Mouse (Mus musculus) heart, postnatal 25 days (tissue): Measurements from ENCODE around the gene Hinfp. TPM values are rescaled to one million over a fixed set of nuclear protein-coding genes. Genes with fewer than 3 reads are reported as not detected.
A peak's percentile ranks its signal among the peaks of the same experiment; 100 is the strongest.

ENCODE experiments used
- DNase-seq: peaks from one replicate; pipeline ENCODE4 v3.0.0; 2022; ENCODE audit warnings: low spot score
- intact Hi-C: fragments of 180-260 bp; cut with DNase I; formaldehyde crosslinking; loops from one replicate; pipeline ENCODE4 v1.15.1; 2025
- microRNA-seq: library from miRNA; unstranded; fragments of <30 nt; microRNA quantifications from one replicate; pipeline ENCODE4 v1.2.0, GENCODE M21; 2022
- total RNA-seq, 2 experiments: library from RNA; stranded (reverse); gene quantifications; 2 replicates each; pipeline ENCODE4 v1.2.3; 2021

Hinfp gene
- total RNA-seq, 2 experiments from 2014 or later: 7.9 to 12.7 TPM

DNA sequence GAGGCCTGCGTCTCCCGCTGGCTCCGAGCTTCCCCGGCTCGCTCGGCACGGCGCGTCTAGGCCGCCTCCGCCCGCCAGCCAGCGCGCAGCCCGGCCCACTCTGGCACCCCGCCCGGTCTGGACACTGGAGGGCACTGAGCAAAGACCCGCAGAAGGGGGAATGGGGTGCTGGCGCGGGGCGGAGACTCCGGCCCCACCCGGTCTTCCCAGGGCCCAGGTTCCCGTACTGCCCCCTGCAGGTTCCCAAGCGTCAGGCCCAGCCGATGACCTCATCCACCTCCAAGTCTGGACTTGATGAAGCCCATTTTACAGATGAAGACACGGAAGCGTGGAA is 37.5 kb downstream of the Hinfp start:
- intact Hi-C loops: loop anchor here (10.0 kb wide), 1 partner anchor 283 kb away; no protein-coding TSS in a partner anchor
- DNase-seq: peak; percentile 81

DNA sequence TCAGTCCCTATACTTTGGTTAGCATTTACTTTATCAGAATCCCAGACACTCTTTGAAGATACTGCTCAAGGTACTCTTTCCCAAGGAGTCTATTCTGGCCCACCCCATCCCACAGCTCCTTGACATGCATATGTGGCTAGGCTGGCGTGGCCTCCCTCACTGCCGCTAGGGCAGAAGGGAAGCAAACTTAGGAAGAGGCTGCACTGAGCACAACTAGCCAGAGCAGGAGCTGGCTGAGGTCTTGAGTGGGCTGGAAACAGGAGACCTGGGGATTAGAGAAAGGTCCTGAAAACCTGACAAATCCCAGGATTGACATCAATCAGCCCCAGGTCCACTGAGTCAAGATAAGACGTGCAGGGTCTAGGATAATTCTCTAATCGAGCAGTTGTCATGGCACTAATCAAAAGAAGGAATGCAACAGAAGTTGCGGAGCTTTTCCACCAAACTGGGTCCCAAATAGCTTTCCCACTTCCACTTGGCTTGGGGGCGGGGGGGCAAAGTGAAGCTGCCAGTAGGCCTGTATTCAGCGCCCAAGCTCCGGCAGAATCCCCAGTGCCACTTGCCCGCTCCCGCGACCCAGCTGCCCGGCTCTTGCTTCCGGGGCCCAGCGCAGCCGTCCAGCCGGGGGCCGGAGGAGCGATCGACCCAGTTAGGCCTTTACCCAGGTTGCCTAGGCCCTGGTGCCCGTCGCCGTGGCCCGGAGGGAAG is 38.0 kb downstream of the Hinfp start:
- DNase-seq: no peak
- intact Hi-C loops: loop anchor here (10.0 kb wide), 1 partner anchor 283 kb away; no protein-coding TSS in a partner anchor

DNA sequence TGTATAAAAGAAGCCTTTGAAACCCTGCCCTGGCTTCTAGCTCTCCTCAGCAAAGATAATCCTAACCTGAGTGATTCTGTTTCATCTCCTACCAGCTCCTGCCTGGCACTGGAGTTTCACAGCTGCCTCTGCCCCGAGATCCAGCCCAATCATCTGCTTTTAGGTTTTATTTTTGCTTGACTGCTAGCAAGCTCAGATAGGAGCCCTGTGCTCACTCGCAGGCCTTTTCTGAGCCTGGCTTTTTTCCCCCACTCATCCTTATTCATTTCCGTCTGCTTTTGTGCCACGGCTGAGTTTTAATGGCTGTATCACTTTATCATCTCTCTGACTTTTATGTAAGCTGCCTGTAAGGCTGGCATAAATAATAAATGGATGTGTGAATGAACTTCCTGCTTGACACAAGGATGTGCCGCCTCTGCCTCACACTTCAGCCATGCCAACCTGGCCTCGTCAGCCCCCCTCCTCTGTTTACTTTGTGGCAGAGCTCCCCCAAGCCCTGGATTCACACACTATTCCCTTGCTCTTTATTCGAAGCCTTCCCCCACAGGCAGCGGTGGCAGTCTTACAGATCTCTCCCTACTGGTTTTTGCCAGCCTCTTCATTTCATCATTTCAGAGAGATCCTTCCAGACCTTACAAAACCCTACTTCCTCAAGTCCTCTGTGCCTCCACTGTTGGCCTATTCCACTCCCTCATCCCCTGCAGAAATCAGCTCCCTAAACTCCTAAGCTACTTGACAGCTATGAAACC is 38.8 kb downstream of the Hinfp start:
- no peak for DNase-seq
- intact Hi-C loops: loop anchor here (10.0 kb wide), 1 partner anchor 282 kb away; no protein-coding TSS in a partner anchor

DNA sequence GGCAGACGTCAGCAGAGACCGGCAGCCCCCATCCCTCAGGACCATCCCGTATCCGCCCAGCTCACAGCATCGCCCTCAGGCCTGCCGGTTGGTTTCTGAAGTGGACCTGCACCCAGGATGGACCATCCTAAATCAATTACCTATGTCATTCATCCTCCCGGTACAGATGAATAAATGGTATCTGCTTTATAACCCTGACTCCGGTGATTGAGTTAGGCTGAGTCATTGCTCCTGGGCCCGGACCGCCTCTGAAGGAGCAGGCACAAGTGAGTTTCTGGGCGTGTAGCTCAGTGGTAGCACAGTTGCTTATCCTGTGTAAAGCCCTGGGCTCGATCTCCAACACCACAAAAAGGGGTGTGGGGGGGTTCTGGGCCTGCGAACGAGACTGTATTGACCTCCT is 44.1 kb downstream of the Hinfp start:
- intact Hi-C loops: loop anchor here (10.0 kb wide), 1 partner anchor 277 kb away; no protein-coding TSS in a partner anchor
- no peak for DNase-seq

DNA sequence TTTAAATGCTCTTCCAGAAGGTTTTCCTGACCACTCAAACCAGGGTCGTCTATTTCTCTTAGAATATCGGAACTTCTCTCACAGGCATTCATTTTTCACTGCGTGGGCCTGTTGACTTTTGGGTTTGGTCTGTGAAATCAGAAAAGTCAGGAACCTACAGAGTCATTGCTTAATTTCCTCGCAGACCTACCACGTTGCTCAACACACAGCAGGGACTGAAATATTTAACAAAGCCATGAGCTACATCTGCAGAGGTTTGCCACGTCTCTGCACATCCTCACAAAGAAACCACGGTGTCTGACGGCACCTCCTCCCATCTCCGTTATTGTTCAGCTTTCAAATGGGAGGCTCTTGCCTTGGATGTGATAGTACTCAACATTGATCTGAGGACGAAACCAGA is 46.5 kb downstream of the Hinfp start:
- DNase-seq: no peak
- intact Hi-C loops: no loop called here

DNA sequence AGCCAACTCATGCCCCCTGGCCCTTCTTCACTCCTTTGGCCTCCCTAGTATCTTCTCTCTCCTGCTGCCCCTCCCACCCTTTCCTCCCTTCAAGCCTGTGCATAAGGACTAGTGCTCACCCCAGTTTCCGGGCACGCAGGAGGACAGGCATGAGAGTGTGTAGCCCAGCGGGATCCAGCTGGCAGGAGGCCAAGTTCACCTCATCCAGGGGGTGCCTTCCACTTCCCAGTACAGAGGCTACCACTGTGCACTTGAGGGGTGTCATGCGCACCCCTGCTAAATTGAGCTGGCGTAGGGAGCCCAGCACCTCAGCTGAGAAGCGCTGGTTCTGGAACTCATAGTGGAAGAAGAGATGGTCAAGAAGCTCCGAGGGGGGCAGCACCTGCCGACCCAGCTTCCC is 49.3 kb downstream of the Hinfp start:
- intact Hi-C loops: no loop called here

DNA sequence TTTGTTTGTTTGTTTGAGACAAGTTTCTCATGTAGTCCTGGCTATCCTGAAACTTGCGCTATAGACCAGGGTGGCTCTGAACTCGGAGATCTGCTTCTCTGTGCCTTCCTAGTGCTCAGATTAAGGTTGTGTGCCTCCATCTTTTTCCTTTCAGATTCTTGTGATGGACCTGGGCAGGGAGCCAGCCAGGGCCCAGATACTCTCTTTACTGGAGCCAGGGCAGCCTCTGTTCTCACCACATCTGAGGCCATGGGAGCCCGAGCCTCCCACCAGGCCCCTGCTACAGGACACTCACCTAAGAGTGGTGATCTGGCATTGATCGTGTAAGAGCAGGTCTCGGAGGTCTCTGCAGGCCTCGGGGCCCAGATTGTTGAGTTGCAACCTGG is 50.3 kb downstream of the Hinfp start:
- DNase-seq: no peak
- intact Hi-C loops: no loop called here

More for the DNA sequence above, 49.3 kb downstream of the Hinfp start:
- DNase-seq: no peak

DNA sequence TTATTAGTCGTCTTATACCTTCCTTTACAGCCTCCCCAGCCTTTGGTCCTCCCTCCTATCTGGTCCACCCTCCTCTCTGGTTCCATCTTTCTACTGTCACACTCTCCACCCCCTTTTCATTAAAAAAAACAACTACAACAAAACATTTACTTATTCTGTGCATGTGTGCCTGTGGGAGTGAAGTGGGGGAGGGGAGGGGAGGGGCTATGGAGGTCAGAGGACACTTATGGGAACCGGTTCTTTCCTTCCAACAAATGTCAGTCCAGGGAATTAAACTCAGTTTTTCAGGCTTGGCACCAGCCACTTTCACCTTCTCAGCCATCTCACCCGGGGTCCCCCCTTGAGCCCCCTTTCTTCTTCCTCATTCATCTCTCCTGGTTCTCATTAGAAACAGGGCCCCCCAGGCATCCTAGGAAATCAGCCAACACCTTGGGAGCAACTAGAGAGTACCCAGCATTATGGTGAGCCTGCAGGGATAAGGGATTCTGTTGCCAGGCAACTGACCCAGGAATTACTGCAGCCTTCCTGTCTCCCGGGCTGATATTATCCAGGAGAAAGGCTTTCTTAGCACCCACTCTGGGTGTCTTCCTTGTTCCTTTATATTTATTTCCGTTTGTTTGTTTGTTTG is 50.8 kb downstream of the Hinfp start:
- DNase-seq: no peak
- intact Hi-C loops: no loop called here

DNA sequence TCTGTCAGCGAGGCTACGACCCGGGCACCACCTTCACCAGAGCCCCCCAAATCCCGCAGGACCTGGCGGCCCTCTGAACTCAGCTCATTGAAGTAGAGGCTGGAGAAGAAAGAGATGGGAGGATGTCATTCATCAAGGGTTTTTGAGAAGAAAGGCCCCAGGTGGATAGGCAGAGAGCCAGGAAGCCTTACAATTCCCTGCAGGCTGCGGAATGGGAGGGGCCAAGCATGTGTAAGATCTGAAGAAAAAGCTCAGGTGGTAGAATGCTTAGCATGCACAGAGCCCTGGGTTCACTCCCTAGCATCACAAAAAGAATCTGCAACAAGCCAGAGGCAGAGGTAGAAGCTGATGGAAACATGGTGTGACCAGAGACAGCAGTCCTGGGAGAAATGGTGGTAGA is 52.0 kb downstream of the Hinfp start:
- intact Hi-C loops: no loop called here
- DNase-seq: no peak

DNA sequence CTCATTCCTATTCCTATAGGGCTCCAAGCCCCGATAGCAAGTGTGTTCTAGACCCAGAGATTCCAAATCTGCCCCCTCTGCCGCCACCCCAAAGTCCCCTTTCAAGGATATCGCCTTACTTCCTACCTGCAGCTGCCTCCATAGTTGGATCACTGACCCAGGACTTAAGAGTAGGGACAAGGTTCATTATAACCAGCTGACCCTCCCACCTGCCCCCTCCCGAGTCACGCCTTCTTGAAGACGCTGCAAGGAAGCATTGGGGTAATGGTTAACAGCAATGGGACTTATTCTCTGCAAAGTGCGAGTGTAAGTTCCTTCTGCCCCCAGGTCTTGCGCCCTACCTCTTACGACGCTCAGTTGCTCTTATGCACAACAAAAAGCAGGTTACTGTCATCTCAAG is 54.2 kb downstream of the Hinfp start, which contains the start of gene Pdzd3:
Gene Pdzd3, minus strand, starts transcription at position 158 of the 400 bp plus-strand sequence.
- DNase-seq: no peak
- intact Hi-C loops: no loop called here

DNA sequence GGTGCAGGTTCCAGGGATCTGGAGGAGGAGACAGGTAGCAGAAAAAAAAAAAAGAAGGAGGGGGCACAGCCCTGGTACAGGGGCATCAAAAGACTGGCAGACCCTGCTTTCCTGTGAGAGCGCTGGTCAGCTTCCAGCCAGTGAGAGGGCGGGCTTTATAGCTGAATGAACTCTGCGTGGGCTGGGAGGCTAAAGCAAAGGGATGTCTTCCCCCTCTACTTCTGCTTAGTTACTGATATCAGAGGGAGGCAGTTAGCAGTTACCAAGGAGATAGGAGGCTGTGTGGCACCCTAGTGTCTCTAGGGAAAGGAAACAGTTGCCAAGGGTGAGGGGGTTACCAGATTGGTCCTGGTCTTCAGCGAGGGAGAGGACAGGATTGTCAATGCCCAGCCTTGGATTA is 55.0 kb downstream of the Hinfp start:
- intact Hi-C loops: no loop called here
- no peak for DNase-seq

DNA sequence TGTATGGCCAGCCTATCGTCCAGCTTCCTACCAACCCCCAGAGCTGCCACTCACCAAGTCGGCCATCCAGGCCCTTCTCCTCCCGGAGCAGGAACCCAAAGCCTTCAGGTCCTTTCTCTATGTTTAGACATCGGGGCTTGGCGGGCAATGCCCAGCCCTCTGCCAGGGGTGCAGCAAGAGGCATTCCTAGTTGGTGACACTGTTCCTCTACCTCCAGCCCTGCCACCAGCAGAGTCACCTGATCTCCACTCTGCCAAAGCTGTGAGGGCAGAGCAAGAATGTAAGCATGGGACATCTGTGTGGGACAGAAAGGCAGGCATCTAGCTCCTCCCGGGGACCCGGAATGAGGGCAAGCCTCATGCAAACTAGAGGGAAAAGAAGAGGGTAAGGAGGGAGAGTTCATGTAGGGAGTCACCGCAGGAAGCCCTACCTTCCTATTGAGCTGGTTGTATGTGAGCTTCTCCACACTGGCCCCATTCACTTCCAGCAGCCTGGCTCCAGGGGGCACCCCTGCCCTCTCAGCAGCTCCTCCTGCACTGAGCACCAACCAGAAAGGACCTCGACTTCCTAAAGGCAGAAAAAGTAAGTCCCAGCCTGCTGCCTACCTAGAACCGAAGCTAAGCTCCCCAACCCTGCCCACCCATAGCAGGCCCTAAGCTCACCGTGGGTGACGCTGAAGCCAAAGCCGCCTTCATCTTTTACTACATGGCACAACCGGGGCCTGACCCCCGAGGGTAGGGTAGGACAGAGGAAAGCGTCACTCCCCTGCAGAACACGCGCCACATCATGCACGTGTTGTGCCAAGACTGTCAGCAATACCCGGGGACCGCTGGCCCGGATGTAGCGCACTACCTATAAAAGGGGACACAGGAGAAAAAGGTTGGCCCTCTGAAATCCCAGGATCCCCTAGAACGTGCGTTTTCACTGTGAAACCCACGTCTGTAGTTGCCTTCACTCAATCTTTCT is 56.0 kb downstream of the Hinfp start:
- intact Hi-C loops: loop anchor here (5.0 kb wide), 1 partner anchor 108 kb away; no protein-coding TSS in a partner anchor
- no peak for DNase-seq

DNA sequence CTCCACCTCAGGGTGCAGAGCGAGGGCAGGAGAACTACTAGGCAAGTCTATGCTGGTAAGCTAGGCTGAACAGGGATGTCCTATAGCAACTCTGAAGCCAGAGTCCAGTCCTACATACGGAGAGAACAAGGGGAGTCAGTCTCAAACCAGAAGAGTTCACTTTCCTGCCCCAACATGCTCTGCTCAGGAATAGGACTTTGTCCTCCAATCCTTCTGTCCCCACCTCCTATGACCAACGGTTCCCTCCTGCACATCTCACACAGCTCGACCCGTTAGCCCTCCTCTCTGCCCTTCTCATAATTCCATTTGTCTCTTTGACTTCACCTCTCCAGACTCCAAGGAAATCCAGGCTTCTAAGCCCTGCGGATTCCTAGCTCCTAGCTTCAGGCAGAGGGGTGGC is 57.6 kb downstream of the Hinfp start:
- DNase-seq: no peak
- intact Hi-C loops: loop anchor here (5.0 kb wide), 1 partner anchor 109 kb away; no protein-coding TSS in a partner anchor

DNA sequence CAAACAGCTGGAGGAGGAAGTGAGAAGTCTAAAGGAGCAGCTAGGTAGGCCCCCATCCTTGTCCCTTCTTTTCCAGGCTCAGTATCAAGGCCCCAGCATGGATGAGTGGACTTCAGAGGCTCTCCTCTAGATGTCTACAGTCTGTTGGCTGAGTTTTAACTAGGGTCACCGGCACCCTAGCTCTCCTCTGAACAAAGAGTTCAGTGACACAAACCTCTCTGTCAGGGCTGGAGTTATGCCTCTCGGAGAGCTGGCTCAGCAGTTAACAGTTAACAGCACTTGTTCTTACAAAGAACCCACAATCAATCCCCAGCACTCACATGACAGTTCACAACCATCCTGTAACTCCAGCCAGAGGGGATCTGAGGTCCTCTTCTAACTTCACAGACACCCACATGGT is 61.9 kb downstream of the Hinfp start:
- DNase-seq: no peak
- intact Hi-C loops: no loop called here

Small RNA genes within 50 kb of the gene (microRNA-seq; reads per million reads assigned to microRNA genes)
- not detected for gene Gm44335

Other genes starting within 250 kb of the Hinfp start
- gene Usp2, start 238.7 kb downstream of the Hinfp start, total RNA-seq: 100 to 1,000 TPM in 1 of 2 experiments, 10 to 100 TPM in 1; 77.7 to 191 TPM
- not detected for gene Mfrp, start 203.9 kb downstream of the Hinfp start, total RNA-seq
- gene C1qtnf5, start 198.4 kb downstream of the Hinfp start, total RNA-seq: 10 to 100 TPM in 1 of 2 experiments, 1 to 10 TPM in 1; 9.7 to 10.9 TPM
- gene Gm49380, start 192.2 kb downstream of the Hinfp start, total RNA-seq: under 1 TPM in 1 of 2 experiments, not detected in 1; 0.11 TPM
- 1 to 10 TPM; 7.7 to 8.1 TPM for gene Rnf26, start 192.2 kb downstream of the Hinfp start, total RNA-seq
- gene Mcam, start 171.2 kb downstream of the Hinfp start, total RNA-seq: 10 to 100 TPM; 38.9 to 40.4 TPM
- 10 to 100 TPM; 18.6 to 22.4 TPM for gene Cbl, start 71.6 kb downstream of the Hinfp start, total RNA-seq
- not detected for gene Ccdc153, start 65.0 kb downstream of the Hinfp start, total RNA-seq
- 1 to 10 TPM; 4.3 to 4.4 TPM for gene Pdzd3, start 54.2 kb downstream of the Hinfp start, total RNA-seq
- 10 to 100 TPM; 19.4 to 20.7 TPM for gene Nlrx1, start 37.1 kb downstream of the Hinfp start, total RNA-seq
- gene Abcg4, start 17.1 kb downstream of the Hinfp start, total RNA-seq: under 1 TPM; 0.34 to 0.42 TPM
- 10 to 100 TPM; 11.7 to 13.9 TPM for gene C2cd2l, start 14.6 kb upstream of the Hinfp start, total RNA-seq
- gene Dpagt1, start 20.3 kb upstream of the Hinfp start, total RNA-seq: 10 to 100 TPM; 18.6 to 19.6 TPM
- gene H2afx, start 29.0 kb upstream of the Hinfp start, total RNA-seq: 10 to 100 TPM; 14.6 to 15.6 TPM
- gene Hmbs, start 38.6 kb upstream of the Hinfp start, total RNA-seq: 10 to 100 TPM; 46.3 to 47.0 TPM
- gene Vps11, start 56.0 kb upstream of the Hinfp start, total RNA-seq: 10 to 100 TPM; 14.3 to 14.8 TPM
- 10 to 100 TPM; 70.2 to 78.9 TPM for gene Hyou1, start 73.8 kb upstream of the Hinfp start, total RNA-seq
- gene Slc37a4, start 91.2 kb upstream of the Hinfp start, total RNA-seq: 10 to 100 TPM; 25.5 to 27.9 TPM
- 100 to 1,000 TPM; 745 to 824 TPM for gene Rps25, start 101.5 kb upstream of the Hinfp start, total RNA-seq
- gene Trappc4, start 101.9 kb upstream of the Hinfp start, total RNA-seq: 10 to 100 TPM; 34.9 to 35.1 TPM
- 1 to 10 TPM; 7.2 to 8.0 TPM for gene Ccdc84, start 112.9 kb upstream of the Hinfp start, total RNA-seq
- not detected for gene Foxr1, start 135.5 kb upstream of the Hinfp start, total RNA-seq
- not detected for gene Upk2, start 149.3 kb upstream of the Hinfp start, total RNA-seq
- gene Bcl9l, start 177.2 kb upstream of the Hinfp start, total RNA-seq: 10 to 100 TPM; 44.9 to 57.6 TPM